Mouse (Mus musculus) myocyte (in vitro differentiated cells): ENCODE measurements at regions not wholly inside any gene's neighbourhood (a gene's known extent, or its start where the extent isn't known, plus 50 kb on each side); places are given as distances from the start of the nearest gene placed in this dataset.

Source experiments
- MYOG ChIP-seq, 3 experiments: IDR thresholded peaks; one replicate each; pipeline ENCODE4 v1.6.1; 2011; ENCODE audit warnings: control low read depth in 2 of 3, low read depth in 2 of 3, mild to moderate bottlenecking in 2 of 3; ENCODE audit not compliant: insufficient read length in 2 of 3, control insufficient read depth in 1 of 3, insufficient read depth in 1 of 3
- POLR2A ChIP-seq: IDR thresholded peaks from one replicate; pipeline ENCODE4 v1.6.1; 2011; ENCODE audit warnings: low read depth, mild to moderate bottlenecking, control low read depth, moderate library complexity; ENCODE audit not compliant: insufficient read length
- TCF12 ChIP-seq: IDR thresholded peaks from one replicate; pipeline ENCODE4 v1.6.1; 2011; ENCODE audit warnings: mild to moderate bottlenecking, control low read depth; ENCODE audit not compliant: poor library complexity, insufficient read depth, severe bottlenecking

DNA sequence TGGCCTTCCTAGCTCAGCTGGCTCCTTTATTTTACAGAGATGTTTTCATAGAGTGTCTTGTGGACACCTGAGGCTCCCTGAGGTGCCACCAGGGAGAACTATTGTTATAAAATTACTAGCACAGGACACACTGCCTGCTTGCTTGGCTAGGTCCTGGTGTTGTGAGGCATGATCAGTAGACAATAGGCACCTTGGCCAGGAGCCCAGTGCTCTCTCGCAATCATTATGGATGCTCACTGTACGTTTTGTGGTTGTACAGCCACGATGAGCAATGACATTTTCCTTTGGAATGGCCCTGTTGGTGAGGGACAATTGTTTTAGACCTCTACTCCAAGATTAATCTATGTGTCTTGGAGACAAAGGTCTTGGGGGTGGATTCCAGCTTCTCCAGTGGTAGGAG, 83.3 kb upstream of the Id2 start:
- TF ChIP-seq POLR2A (no peak), MYOG (IDR thresholded peaks at IDR 0.05; ENCODE audit: control insufficient read depth in 1 of 3, insufficient read depth in 1 of 3, insufficient read length in 2 of 3, low read depth in 2 of 3) (no peak), TCF12 (no peak)
